Mouse (Mus musculus): ENCODE measurements at regions not wholly inside any gene's neighbourhood (a gene's known extent, or its start where the extent isn't known, plus 50 kb on each side); places are given as distances from the start of the nearest gene placed in this dataset.

DNA sequence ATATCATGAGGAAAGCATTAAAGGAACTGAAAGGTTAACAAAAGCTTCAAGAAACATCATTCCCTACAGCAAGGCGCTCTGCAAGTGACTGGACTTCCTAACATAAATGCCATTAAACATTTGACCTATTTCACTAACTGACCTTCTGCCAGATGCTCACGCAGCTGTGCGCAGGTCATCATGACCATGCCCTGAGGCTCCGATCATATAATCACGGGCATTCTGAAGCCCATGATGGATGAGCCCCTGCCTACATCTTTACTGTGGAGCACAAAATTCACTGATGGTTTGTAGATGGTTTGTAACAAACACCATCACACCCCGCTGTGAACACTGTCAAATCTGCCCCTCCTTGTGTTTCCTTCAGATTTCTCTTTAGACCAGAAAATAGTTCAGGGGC, 270.1 kb upstream of the Pabpc6 start:
- no peak overlapping the region for H3K4me2 ChIP-seq
- H3K27ac ChIP-seq (ENCODE audit: poor library complexity, severe bottlenecking): no peak overlapping the region
- no peaks in the 10 kb centered on the region for H3K9me3 ChIP-seq (replicated peaks)
- no peak overlapping the region for H3K4me3 ChIP-seq
- WGBS: 84% methylated on average over 6 of the region's 6 CpGs
- no peaks in the 10 kb centered on the region for H3K27me3 ChIP-seq (replicated peaks)
- ATAC-seq (ENCODE audit: insufficient number of reproducible peaks, low FRiP score): no peak
- no peaks in the 10 kb centered on the region for H3K36me3 ChIP-seq
- H3K9ac ChIP-seq: no peak overlapping the region
- H3K4me1 ChIP-seq (replicated peaks): peaks cover 6% of the 10 kb centered on the region; the same call in 1 of the 2 replicates

DNA sequence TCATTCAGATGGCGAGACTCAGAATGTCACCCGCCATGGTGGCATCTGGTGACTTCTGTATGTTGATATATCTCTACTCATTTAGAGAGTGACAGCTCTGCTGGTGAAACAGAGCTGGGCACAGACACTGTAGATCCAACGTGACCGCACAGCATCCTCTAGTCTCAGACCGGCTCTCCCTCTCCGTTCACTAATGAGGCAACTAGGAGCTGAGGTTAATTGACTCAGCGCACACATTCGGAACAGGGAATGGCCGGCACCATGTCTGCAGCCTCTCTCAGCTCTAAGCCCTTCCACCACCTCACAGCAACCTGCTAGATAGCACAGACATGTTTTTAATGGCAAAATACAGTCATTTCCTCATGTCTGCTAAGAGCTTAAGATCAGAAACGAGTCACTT, 268.9 kb upstream of the Pabpc6 start:
- WGBS: 76% methylated on average over 10 of the region's 10 CpGs
- Histone ChIP-seq H3K4me2 (no peak overlapping the region), H3K27me3 (replicated peaks) (no peaks in the 10 kb centered on the region), H3K36me3 (no peaks in the 10 kb centered on the region), H3K27ac (ENCODE audit: poor library complexity, severe bottlenecking) (no peak overlapping the region), H3K4me3 (no peak overlapping the region), H3K4me1 (replicated peaks) (peaks cover 6% of the 10 kb centered on the region; the same call in 1 of the 2 replicates), H3K9ac (no peak overlapping the region), H3K9me3 (replicated peaks) (no peaks in the 10 kb centered on the region)
- no peak for ATAC-seq (ENCODE audit: insufficient number of reproducible peaks, low FRiP score)

DNA sequence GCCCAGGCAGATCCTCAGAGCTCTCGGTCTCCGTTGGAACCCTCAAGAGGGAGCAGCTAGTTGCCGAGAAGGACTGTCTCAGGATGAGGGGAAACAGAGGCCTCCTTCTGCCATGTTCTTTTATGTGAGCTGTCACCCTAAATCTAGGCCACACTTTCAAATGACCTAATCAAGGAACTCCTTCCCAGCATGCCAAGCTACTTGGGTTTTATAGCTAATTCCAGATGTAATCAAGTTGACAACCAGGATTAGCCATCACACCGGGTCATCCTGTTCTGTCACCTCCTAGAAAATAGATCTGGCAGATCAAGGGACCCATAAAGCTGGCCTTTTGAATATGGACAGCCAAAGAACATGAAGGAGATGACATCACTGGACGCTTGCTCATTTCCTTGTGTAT, 267.7 kb upstream of the Pabpc6 start:
- 85% methylated on average over 5 of the region's 5 CpGs for WGBS
- Histone ChIP-seq H3K27me3 (replicated peaks) (no peaks in the 10 kb centered on the region), H3K9me3 (replicated peaks) (no peaks in the 10 kb centered on the region), H3K4me3 (no peak overlapping the region), H3K27ac (ENCODE audit: poor library complexity, severe bottlenecking) (no peak overlapping the region), H3K4me1 (replicated peaks) (peaks cover 12% of the 10 kb centered on the region), H3K9ac (no peak overlapping the region), H3K36me3 (no peaks in the 10 kb centered on the region), H3K4me2 (no peak overlapping the region)
- ATAC-seq (ENCODE audit: insufficient number of reproducible peaks, low FRiP score): no peak

DNA sequence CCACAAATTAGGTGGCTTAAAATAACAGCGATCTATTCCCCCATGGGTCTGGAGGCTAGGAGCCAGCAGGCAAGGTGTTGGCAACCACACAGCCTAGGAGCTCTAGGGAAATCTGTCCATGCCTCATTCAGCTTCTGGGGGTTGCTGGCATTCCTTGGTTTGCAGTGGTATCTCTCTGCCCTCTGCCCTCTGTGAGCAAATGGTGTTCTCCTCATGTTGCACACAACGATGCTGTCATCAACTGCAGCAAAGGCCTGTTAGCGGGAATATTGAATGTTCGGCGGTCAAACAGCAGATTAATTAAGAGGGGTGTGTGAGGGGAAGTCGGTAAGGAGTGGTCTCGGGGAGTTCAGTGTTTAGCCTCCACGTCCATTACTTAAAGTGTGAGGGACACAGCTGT, 262.7 kb upstream of the Pabpc6 start:
- WGBS: 52% methylated on average over 8 of the region's 8 CpGs
- Histone ChIP-seq H3K27ac (ENCODE audit: poor library complexity, severe bottlenecking) (no peak overlapping the region), H3K9ac (no peak overlapping the region), H3K4me1 (replicated peaks) (peaks cover 24% of the 10 kb centered on the region), H3K36me3 (no peaks in the 10 kb centered on the region), H3K27me3 (replicated peaks) (no peaks in the 10 kb centered on the region), H3K4me2 (no peak overlapping the region), H3K9me3 (replicated peaks) (no peaks in the 10 kb centered on the region), H3K4me3 (no peak overlapping the region)
- ATAC-seq (ENCODE audit: insufficient number of reproducible peaks, low FRiP score): no peak

DNA sequence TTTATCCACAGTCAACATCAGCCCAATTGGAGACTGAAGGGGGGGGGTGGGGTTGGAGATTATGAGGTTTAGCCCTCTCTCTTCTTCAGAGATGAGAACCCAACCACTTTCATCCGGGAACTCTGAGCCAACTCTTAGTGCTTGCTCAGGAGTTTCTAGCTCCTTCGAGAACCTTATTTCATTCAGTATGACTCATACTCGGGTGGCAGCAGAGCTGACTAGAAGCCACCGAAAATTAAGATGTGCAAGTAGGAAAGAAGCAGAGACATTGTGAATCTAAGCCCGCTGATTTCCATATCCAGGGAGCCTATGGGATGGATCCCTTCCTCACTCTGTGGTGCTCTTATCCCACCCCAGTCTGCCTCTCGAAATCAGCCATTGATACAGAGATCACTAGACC, 262.0 kb upstream of the Pabpc6 start:
- no peaks in the 10 kb centered on the region for H3K27me3 ChIP-seq (replicated peaks)
- no peak overlapping the region for H3K4me3 ChIP-seq
- no peaks in the 10 kb centered on the region for H3K9me3 ChIP-seq (replicated peaks)
- H3K27ac ChIP-seq (ENCODE audit: poor library complexity, severe bottlenecking): no peak overlapping the region
- H3K4me2 ChIP-seq: no peak overlapping the region
- 71% methylated on average over 6 of the region's 6 CpGs for WGBS
- no peak for ATAC-seq (ENCODE audit: insufficient number of reproducible peaks, low FRiP score)
- H3K4me1 ChIP-seq (replicated peaks): peaks cover 24% of the 10 kb centered on the region
- H3K36me3 ChIP-seq: no peaks in the 10 kb centered on the region
- no peak overlapping the region for H3K9ac ChIP-seq

DNA sequence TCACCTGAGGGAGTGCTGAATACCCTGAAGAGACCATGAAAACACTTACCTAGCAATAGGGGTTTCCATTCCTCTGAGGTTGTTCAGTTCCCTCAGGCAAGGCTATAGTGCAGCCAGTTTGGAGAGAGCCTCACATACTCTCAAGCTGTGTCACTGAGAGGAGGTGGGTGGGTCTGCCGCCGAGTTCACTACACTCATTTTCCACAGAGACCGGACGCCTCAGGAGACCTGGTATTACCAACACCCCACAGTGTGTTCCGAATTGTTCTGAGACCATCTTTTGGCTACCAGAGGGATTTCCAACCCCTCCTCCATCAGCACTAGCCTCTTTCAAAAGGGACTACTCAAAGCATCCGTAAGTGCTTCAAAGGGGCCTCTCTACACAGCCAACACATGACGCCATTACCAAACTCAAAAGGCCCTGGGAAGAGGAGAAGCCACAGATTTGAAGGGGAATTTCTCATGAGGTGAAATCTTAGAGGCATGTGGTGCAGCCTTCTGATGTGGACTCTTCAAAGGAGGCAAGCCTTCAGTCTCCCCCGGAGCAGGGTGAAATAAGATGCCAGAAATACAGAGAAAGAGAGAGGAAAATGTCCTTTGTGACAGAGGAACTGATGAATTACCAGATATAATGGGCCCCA, 260.1 kb upstream of the Pabpc6 start:
- Histone ChIP-seq H3K27ac (ENCODE audit: poor library complexity, severe bottlenecking) (no peak overlapping the region), H3K4me1 (replicated peaks) (peaks cover 24% of the 10 kb centered on the region), H3K9ac (no peak overlapping the region), H3K9me3 (replicated peaks) (no peaks in the 10 kb centered on the region), H3K4me2 (no peak overlapping the region), H3K36me3 (no peaks in the 10 kb centered on the region), H3K4me3 (no peak overlapping the region), H3K27me3 (replicated peaks) (no peaks in the 10 kb centered on the region)
- 75% methylated on average over 8 of the region's 8 CpGs for WGBS
- ATAC-seq (ENCODE audit: insufficient number of reproducible peaks, low FRiP score): no peak

DNA sequence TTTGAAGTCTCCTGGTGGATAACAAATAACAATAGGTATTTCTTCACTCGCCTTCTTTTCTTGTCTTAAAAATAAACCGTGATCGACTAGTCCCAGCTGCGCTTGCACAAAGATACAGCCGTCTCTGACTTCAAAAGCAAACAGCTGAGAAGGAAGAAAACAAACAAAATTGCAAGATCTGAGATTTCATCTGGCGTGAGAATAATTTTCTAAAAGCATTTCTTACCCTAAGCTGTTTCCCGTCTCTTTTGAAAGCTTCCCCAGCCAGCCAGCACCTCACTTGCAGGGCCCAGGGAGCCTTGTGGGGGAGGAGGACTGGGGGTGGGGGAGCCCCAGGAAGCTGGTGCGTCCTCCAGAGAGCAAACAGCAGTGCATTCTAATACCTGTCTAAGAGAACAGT, 258.2 kb upstream of the Pabpc6 start:
- no peak overlapping the region for H3K4me3 ChIP-seq
- no peaks in the 10 kb centered on the region for H3K27me3 ChIP-seq (replicated peaks)
- no peak overlapping the region for H3K4me2 ChIP-seq
- no peaks in the 10 kb centered on the region for H3K9me3 ChIP-seq (replicated peaks)
- ATAC-seq (ENCODE audit: insufficient number of reproducible peaks, low FRiP score): no peak
- WGBS: 62% methylated on average over 8 of the region's 8 CpGs
- no peaks in the 10 kb centered on the region for H3K36me3 ChIP-seq
- H3K4me1 ChIP-seq (replicated peaks): peaks cover 24% of the 10 kb centered on the region
- no peak overlapping the region for H3K27ac ChIP-seq (ENCODE audit: poor library complexity, severe bottlenecking)
- H3K9ac ChIP-seq: no peak overlapping the region

DNA sequence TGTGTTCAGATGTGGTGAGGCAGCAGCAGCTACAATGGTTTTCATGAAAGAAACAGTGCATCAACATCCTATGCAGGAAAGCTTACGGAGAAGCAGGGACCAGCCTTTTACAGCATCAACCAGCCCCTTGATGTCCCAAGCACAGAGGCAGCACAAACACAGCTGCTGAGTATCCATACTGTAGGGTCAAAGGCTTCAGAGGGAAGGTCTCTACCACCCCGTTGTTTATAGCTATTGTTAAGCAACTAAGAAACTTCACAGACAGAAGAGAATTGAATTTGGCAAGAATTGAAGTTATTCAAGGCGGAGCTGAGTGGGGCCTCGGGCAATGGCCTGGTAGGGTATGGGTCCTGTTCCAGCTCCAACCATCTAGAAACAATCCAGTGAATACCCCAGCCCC, 256.8 kb upstream of the Pabpc6 start:
- no peak overlapping the region for H3K27ac ChIP-seq (ENCODE audit: poor library complexity, severe bottlenecking)
- ATAC-seq (ENCODE audit: insufficient number of reproducible peaks, low FRiP score): no peak
- no peak overlapping the region for H3K4me3 ChIP-seq
- peaks cover 12% of the 10 kb centered on the region for H3K4me1 ChIP-seq (replicated peaks)
- WGBS: 76% methylated on average over 4 of the region's 4 CpGs
- H3K9me3 ChIP-seq (replicated peaks): no peaks in the 10 kb centered on the region
- no peak overlapping the region for H3K4me2 ChIP-seq
- H3K27me3 ChIP-seq (replicated peaks): no peaks in the 10 kb centered on the region
- H3K9ac ChIP-seq: no peak overlapping the region
- no peaks in the 10 kb centered on the region for H3K36me3 ChIP-seq

DNA sequence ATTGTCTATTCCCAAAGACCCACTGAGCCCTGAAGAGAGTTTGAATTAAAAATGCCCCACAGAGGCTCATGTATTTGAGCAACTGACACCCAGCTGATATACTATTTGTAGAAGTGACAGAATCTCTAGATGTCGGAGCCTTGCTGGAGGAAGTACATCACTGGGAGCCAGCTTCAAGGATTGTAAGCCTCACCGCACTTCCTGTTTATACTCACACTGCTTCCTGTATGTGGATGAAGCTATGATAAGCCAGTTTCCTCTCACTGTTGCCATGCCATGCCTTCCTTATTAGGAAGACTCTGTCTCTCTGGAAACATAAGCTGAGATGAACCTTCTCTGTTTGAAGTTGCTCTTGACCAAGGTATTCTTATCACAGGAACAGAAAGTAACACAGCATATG, 251.8 kb upstream of the Pabpc6 start:
- Histone ChIP-seq H3K9ac (no peak overlapping the region), H3K27ac (ENCODE audit: poor library complexity, severe bottlenecking) (no peak overlapping the region), H3K9me3 (replicated peaks) (0 out of 2 replicates have a peak, but pooled peaks cover 3% of the 10 kb centered on the region), H3K4me2 (no peak overlapping the region), H3K4me3 (no peak overlapping the region), H3K27me3 (replicated peaks) (no peaks in the 10 kb centered on the region), H3K4me1 (replicated peaks) (0 out of 2 replicates have a peak, but pooled peaks cover 5% of the 10 kb centered on the region), H3K36me3 (no peaks in the 10 kb centered on the region)
- ATAC-seq (ENCODE audit: insufficient number of reproducible peaks, low FRiP score): no peak
- WGBS: 79% methylated on average over 2 of the region's 2 CpGs

DNA sequence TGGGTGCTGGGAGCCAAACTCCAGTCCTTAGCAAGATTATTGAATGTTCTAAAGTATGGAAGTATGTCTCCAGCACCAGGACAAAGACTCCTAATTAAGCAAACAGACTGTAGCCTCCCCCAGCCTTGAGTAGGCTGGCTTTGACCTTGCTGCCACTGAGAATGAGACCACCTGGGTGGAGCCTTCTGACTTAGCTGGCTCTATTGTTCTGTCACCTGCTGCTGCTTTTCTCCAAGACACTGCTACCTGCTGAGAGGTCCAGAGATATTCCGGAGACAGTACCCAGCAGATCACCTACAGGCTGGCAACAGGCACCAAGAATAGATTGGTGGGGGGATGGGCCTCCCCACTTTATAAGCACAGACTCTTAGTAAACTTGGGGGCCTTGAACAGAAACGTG, 247.5 kb upstream of the Pabpc6 start:
- Histone ChIP-seq H3K9me3 (replicated peaks) (0 out of 2 replicates have a peak, but pooled peaks cover 3% of the 10 kb centered on the region), H3K27ac (ENCODE audit: poor library complexity, severe bottlenecking) (no peak overlapping the region), H3K27me3 (replicated peaks) (no peaks in the 10 kb centered on the region), H3K9ac (no peak overlapping the region), H3K4me2 (no peak overlapping the region), H3K36me3 (no peaks in the 10 kb centered on the region), H3K4me1 (replicated peaks) (0 out of 2 replicates have a peak, but pooled peaks cover 5% of the 10 kb centered on the region), H3K4me3 (no peak overlapping the region)
- 25% methylated on average over 2 of the region's 2 CpGs for WGBS
- ATAC-seq (ENCODE audit: insufficient number of reproducible peaks, low FRiP score): no peak

DNA sequence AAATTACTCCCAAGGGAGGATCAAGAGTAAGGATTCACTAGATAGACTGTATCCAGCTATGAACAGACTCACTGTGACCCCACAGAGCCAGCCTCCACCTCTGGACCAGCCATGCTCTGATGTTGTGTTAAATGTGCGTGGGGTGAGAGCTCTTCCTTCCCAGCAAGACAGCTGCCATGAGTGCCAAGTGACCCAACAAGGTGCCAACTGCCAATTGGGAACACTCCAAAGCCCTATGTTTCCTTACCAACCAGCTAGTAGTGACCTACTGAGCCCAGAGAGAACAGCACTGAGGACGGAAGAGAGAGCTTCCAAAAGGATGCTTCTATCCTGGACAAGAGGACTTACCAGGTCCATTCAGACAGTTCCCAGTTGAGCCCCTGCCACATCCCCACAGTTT, 241.3 kb upstream of the Pabpc6 start:
- H3K27me3 ChIP-seq (replicated peaks): no peaks in the 10 kb centered on the region
- ATAC-seq (ENCODE audit: insufficient number of reproducible peaks, low FRiP score): no peak

DNA sequence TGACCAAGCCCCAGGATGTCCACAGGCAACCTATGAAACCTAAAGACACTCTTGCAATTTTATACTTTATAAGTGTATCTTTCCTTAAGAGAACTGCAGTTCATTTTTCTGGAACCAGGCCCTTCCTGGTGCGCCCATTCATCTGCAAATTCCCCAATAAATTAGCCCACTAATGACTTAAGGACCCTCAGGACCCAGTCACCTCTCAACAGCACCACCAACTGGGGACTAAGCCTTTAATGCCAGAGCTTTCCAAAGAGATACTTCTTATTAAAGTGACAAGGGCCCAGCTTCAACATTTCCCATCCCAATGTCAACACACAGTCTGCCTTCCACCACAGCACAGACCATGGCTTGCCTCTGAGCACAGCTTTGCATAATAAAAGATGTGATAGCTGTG, 237.6 kb upstream of the Pabpc6 start:
- Histone ChIP-seq H3K9ac (no peak overlapping the region), H3K4me3 (no peak overlapping the region), H3K27me3 (replicated peaks) (no peaks in the 10 kb centered on the region), H3K4me1 (replicated peaks) (peaks cover 22% of the 10 kb centered on the region), H3K36me3 (no peaks in the 10 kb centered on the region), H3K27ac (ENCODE audit: poor library complexity, severe bottlenecking) (no peak overlapping the region), H3K9me3 (replicated peaks) (no peaks in the 10 kb centered on the region), H3K4me2 (no peak overlapping the region)
- no peak for ATAC-seq (ENCODE audit: insufficient number of reproducible peaks, low FRiP score)
- WGBS: 83% methylated on average over 1 of the region's 1 CpGs

More for the DNA sequence above, 241.3 kb upstream of the Pabpc6 start:
- peaks cover 7% of the 10 kb centered on the region for H3K4me1 ChIP-seq (replicated peaks)
- H3K36me3 ChIP-seq: no peaks in the 10 kb centered on the region
- no peak overlapping the region for H3K27ac ChIP-seq (ENCODE audit: poor library complexity, severe bottlenecking)
- H3K4me3 ChIP-seq: no peak overlapping the region
- 90% methylated on average over 2 of the region's 2 CpGs for WGBS
- H3K4me2 ChIP-seq: no peak overlapping the region
- H3K9ac ChIP-seq: no peak overlapping the region
- no peaks in the 10 kb centered on the region for H3K9me3 ChIP-seq (replicated peaks)
